Mouse (Mus musculus) kidney, postnatal 4 days (tissue): ENCODE data around the gene Olfr556.
"Not testable (repeated sequence)": the region's sequence is repeated elsewhere in the genome, so short reads cannot be mapped to it uniquely, and the experiment has no call there.

Experiments
- DNase-seq, 2 experiments: peaks; one replicate each; pipeline ENCODE4 v3.0.0; 2021; ENCODE audit warnings: mixed read lengths in 2 of 2

The Olfr556 gene

DNA sequence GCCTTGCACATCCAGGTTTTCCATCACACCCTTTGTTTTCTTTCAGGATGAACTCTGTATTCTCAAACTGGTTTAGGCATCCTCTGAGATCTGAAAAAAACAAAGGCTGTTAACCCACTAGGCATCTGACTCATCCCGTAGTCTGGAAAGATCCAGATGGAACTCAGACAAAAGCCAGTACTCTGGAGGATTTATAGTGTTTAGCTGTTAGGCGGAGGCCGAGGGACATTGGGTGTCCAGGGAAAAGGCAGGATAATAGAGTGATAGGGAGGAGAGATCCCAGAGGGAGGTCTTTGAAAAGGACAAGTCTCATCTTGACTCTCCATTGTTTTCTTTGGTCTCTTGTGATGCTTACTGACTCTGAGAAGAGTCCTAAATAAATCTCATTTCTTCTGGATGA, at the start of gene Olfr556:
Gene Olfr556 (plus strand): TSS at position 301 of the 400 bp plus-strand sequence.
- no peak for DNase-seq

DNA sequence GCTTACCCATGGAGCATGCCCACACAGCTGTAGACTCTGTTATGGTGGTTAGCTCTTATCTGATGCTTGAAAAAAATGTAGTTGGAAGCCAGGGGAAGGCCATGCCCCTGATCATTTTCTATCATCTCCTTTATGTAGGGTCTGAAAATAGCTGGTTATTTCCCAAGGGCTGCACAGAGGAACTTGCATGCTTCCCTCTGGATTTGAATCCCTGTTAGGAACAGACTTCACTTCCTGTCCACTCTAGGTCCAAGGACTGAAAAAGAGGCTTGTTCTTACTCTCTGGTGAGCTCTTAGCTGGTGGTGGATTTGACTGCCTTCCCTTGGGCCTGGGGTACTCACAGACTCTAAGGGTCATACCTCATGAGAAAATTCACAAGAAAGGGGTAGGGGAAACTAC, 46.6 kb upstream of the Olfr556 start, which contains the start of gene Olfr553:
Gene Olfr553 (minus strand): TSS at position 101 of the 400 bp plus-strand sequence.
- DNase-seq, result no peak

DNA sequence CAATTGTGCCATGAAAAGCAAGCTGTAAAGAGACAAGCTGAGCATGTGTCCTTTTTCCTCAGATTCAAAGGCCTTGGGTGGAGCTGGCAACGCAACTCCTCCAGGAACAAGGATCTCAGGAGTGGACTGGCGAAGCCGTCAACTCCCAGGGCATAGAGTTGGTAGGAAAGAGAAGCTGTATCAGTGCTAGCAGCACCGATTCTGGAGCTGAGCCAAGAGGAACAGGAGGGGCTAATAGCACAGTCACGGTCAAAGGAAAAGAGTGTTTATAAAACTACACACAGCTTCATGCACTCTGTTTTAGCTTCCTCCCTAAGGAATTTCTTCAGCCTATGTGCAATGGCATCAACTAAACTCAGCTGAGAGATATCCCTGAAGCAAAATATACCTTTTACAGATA, 45.1 kb upstream of the Olfr556 start:
- DNase-seq, result peak; percentile 7

DNA sequence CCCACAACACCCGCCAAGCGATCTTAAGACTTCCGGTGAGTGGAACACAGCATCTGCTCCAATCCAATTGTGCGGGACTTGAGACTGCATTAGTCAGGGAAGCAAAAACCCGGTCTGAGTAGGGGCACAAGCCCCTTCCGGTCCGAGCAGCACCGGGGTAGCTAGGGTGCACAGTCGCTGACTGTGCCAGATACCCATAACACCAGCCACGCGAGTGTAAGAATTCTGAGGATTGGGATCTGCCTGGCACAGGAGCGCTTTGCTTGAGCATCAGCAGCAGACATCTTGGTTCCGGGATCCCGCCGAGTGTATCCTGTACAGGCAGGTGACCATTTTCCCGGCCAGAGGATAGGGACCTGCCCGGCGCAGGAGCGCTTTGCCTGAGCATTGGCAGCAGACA, 44.3 kb upstream of the Olfr556 start:
- not testable (repeated sequence) for DNase-seq

GRCm38 (mm10) chr7:102636665-102637064, 28.0 kb upstream of the Olfr556 start:
- DNase-seq, result peak; percentile 13 to 27

DNA sequence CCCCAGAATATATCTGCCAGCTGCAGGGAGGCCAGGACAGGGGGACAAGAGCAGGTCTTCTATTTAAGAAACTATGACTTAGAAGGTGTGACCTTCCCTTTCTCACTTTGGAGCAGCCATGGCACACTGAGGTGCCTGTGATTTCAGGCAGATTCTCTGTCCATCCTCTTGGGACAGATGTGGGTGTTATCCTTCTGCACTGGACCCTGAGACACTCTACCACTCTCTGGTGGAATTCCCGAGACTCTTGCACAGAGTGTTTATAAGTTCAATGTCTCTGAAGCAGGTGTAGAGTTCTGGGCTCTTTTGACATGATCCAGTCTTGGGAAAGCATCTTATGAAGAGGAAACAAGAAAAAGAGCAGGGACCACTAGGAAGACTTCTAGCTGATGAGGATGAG, 26.6 kb upstream of the Olfr556 start, which contains the start of gene Olfr554:
Gene Olfr554 (plus strand): TSS at position 301 of the 400 bp plus-strand sequence.
- DNase-seq, result no peak

DNA sequence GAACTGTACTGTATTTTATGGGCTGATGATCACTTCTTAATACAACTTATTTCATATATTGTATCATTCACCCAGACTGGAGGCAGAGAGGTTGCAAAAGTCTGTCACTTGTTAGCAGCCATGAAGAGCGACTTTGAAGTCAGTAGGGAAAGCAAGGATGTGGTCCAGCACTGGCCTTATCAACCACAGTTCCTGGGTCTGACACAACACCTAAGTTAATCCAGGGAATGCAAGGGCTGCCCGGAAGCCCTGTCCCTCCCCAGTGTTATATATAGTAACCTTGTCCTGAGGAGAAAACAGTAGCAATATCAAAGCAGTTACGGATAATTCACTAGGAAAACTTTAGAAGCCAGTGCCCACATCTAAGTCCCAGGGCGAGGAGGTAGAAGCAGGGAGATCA, 19.8 kb upstream of the Olfr556 start:
- DNase-seq, result not testable (repeated sequence)

GRCm38 (mm10) chr7:102658523-102658922, 6.2 kb upstream of the Olfr556 start, which contains the start of gene Olfr555:
Olfr555 (plus strand) TSS chr7:102658823.
- no peak for DNase-seq

GRCm38 (mm10) chr7:102665378-102665777, 679 bp downstream of the Olfr556 start:
- peak; percentile 8 to 12 for DNase-seq

GRCm38 (mm10) chr7:102676225-102676624, 11.5 kb downstream of the Olfr556 start:
- no peak for DNase-seq

DNA sequence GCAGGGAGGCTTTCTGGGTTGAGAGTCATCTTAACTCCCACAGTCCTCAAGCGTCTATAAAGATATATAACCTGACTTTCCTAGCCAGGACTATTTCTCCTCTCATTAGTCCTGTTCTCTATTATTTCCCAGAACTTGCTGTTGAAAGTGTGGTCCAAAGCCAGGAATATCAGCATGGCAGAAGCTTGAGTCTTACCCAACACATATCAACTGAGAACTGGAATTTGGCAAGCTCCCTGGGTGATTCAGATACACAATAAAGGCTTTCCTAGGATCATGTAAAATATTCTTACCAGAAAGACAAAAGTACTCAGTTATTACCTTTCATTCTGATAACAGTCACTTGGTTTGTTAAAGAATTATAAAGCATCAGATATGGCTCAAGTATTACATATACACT, 17.2 kb downstream of the Olfr556 start:
- no peak for DNase-seq

GRCm38 (mm10) chr7:102686944-102687501, 22.3 kb downstream of the Olfr556 start, which contains the start of gene Trim68:
Trim68 (minus strand) TSS chr7:102687327.
- peak; percentile 91 to 95 for DNase-seq

- DNase-seq, result peak; percentile 35 to 39
Measured at GRCm38 (mm10) chr7:102695358-102696125, 30.8 kb downstream of the Olfr556 start, which contains the start of gene Olfr557. Olfr557 (plus strand) TSS chr7:102695910.

DNA sequence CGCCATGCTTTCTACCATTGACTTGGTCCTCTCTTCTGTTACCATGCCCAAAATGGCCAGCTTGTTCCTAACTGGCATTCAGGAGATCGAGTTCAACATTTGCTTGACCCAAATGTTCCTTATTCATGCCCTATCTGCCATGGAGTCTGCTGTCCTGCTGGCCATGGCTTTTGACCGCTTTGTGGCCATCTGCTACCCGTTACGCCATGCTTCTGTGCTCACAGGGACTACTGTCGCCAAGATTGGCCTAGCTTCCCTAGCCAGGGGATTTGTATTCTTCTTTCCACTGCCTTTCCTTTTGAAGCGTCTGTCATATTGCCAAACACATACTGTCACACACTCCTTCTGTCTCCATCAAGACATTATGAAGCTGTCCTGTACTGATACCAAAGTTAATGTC, 33.8 kb downstream of the Olfr556 start:
- DNase-seq, result no peak

- DNase-seq, result no peak
Measured at GRCm38 (mm10) chr7:102701915-102702314, 37.2 kb downstream of the Olfr556 start, which contains the start of gene Olfr558. Olfr558 (plus strand) TSS chr7:102702215.

DNA sequence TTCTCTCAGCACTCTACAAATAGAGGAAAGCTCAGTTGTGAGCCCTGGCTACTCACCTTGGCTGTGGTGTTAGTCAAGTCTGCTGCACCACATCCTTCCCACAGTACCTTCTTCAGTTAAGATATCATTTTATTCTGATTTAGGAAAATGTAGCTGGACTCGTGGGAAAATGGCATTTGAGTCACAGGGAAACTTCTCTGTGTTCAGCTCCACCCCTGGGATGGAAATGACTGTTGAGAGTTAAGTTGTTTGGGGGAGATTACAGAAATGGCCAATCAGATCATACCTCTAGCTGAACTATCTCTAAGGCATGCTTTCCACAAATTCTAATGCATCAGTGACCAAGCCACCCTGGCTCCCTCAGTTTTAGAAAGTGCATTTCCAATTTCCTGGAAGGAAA, 54.3 kb downstream of the Olfr556 start, which contains the start of gene Olfr33:
Gene Olfr33 (minus strand): TSS at position 101 of the 400 bp plus-strand sequence.
- no peak for DNase-seq
